Mouse (Mus musculus) Muller cell, postnatal 12 days (primary cell): ENCODE measurements around the gene Ndufs1.
"Not testable (repeated sequence)": the region's sequence is repeated elsewhere in the genome, so short reads cannot be mapped to it uniquely, and the experiment has no call there.

Source experiments
- DNase-seq: peaks from one replicate; pipeline ENCODE4 v3.0.0-alpha.2; 2015; ENCODE audit errors: inconsistent ontology term

Ndufs1 gene

DNA sequence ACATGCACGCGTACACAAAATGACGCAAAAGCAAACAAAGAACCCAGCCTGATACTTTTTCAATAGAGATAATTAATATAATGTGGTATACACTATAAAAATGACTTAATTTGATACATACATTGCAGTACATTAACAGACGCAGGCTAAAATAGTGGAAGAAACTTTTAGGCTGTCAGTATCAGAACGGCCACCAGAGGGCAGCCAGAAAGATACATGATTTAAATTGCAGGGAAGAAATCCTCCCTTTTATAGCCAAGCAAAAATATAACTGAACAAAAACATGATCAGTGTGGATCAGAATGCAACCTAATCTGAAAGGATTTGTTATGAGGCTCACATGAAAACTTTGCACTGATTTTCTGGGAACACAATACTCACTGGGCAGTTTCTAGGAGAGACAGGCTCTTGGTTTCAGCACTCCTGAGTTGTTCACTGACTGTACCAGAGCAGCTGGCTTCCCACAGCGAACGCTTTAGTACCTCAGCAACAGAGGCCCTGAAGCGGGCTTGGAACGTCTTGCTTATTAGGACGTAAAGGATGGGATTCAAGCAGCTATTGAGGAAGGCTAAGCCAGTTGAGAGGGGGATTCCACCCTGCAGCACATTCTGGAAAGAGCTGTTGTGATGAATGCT, 6.1 kb upstream of the Ndufs1 start:
- no peak for DNase-seq

DNA sequence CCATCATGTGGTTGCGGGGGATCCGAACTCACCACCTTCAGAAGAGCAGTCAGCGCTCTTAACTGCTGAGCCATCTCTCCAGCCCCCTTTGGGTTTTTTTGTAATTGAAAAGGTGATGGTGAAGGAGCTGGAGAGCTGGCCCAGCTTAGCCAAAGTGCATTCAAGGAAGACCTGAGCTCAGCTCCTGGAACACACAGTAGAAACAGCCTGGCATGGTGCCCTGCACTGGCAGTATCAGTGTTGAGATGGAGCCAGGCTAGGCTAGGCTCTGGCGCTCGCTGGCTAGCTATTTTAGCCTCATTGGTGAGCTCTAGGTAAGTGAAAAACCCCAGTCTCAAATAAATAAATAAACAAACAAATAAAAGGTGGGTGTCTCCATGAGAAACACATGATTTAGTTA, 5.6 kb upstream of the Ndufs1 start:
- no peak for DNase-seq

DNA sequence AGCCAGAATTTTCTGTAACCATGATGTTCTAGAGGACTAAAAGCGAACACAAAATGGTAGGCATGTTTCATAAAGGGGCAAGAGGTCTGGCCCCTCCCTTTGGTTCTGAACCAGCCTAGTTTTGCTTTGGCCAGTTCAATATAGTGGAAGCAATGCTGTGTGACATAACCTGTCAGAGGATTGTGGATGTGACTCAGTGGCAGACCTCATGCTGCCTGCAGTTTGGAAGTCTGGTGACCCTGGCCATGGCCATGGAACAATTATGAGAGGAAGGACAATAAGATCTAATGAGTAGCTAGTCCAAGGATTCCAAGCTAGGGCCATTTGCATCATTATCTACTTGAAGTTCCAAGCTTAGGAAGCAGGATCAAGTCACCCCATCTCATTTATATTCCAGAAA, 4.8 kb upstream of the Ndufs1 start:
- no peak for DNase-seq

DNA sequence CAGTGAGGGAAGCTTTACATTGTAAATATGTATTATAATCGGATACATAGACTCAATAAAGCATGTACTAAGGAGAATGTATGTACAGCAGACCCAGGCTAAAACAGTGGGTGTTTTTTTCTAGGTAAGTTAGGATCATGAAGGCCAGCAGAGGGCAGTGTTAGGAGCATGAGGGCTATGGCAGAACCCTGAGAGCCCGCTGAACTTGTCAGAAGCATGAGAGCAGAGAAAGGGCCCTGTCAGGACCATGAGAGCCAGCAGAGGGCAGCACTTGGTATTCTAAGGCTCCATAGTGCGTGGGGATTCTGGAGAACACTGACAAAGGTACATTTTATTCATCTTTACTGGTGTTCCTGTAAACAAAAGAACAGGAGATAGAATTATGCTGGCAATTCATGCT, 4.4 kb upstream of the Ndufs1 start:
- DNase-seq = peak; percentile 83

DNA sequence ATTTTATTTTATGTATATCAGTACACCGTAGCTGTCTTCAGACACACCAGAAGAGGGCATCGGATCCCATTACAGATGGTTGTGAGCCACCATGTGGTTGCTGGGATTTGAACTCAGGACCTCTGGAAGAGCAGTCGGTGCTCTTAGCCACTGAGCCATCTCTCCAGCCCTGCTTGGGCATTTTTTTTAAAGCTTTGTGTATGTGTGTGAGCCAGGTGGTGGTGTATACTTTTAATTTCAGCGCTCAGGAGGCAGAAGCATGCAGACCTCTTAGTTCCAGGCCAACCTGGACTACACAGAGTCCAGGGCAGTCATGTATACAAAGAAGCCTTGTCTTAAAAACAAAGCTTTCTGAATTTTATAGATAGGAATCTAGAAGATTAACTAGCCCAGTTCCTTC, 3.9 kb upstream of the Ndufs1 start:
- DNase-seq = not testable (repeated sequence)

DNA sequence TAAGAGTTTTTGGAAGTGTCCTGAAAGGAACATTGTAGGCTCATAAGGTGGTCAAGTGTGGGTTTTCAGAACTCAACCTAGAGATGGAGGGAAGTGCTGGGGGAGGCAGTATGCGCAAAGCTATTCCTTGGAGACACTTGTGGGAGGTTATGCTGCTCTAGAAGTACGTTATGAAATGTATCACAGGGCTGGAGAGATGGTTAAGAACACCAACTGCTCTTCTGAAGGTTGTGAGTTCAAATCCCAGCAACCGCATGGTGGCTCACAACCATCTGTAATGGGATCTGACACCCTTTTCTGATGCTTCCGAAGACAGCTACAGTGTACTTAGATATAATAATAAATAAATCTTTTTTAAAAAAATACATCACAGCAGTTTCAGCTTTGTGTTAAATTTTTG, 3.5 kb upstream of the Ndufs1 start:
- DNase-seq = no peak

DNA sequence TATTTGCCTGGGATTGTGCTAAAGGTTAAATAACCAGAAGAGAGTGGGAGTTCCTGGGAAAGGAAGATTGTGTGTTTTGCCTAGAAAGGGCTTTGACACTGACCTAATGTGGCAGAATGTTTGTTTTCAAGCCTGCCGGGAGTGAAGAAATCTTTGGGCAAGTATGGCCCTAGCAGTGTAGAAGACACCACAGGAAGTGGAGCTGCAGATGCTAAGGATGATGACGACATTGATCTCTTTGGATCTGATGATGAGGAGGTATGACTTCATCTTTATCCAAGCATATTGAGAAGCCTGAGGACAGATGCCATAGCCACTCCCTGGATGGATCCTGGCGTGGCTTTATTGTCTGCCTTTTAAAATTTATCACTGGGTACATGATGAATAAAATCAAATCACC, 1.7 kb upstream of the Ndufs1 start:
- DNase-seq = no peak

DNA sequence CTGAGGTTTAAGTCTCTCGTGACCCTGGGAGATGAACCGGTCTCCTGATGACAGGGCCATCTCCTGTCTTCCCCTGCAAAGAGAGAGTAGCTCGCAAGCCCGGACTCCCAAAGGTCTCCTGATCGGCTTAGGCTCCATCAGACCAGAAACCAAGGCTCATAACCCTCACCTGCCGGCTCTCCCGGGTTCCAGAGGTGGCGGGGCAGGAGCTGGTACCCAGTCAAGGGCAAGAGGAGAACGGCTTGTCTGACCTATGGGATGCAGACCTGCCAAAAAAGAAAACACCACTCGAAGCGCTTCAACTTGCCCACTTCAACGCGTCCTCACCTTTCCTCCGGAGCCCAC, 402 bp downstream of the Ndufs1 start:
- no peak for DNase-seq

DNA sequence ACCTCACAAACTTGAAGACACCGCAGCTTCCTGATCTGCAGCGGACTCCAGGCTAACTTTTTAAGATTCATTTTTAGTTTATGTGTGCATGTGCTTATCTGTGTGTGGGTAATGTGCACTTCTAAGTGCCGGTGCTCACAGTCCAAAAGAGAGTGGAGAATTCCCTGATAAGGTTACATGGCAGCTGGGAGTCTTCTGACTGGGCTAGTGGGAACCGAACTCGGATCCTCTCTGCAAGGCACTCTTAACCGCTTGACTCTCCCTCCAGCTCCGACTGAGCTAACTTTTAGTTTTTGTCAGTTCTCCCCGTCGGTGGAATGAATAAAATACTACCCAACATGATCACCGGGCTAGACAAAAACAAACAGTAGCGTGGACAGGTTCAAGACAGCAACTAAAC, 780 bp downstream of the Ndufs1 start:
- DNase-seq = no peak

DNA sequence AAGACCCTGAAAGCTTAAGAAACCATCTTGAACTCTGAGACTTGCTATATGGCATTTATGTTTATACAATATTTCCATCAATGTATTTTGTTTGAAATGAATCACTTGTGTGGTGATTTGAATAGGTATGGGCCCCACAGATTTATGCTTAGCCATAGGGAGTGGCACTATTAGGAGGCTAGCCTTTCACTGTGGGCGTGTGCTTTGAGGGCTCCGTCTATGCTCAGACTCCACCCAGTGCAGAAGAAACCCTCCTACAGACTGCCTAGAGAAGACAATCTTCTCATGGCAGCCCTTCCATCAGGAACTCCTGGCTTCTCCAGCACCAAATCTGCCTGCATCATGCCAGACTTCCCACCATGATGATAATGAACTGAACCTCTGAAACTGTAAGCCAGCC, 8.0 kb downstream of the Ndufs1 start:
- no peak for DNase-seq

DNA sequence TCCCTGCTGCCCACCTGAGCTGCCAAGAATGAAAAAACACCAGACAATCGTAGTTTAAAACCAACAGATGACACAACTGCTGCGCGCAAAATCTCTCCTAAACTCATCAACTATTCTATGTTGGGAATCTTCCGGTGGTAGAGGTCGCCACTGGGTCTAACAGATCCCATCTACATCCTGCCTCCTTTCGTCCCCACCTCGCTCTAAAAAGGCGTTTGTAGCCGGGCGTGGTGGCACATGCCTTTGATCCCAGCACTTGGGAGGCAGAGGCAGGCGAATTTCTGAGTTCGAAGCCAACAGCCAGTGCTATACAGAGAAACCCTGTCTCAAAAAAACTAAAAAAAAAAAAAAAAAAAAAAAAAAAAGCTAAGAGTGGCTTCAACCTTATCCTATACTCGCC, 36.4 kb downstream of the Ndufs1 start:
- no peak for DNase-seq

DNA sequence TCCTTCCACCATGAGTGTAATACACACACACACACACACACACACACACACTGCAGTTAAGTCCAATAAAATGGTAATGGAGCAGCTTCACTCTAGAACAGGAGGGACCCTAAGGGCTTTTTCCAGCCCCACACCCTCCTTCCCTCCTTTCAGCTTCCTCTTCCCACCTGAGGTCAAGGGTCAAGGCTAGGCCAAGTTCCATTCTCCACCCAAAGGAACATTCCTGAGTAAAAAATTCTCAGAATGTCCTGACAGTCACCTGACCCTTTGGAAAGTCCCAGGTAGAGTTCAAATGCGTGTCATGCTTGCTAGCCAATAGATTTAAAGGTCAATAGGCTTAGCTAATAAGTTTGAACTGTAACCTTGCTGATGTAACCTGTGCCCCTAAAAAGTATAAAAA, 38.0 kb downstream of the Ndufs1 start:
- not testable (repeated sequence) for DNase-seq

DNA sequence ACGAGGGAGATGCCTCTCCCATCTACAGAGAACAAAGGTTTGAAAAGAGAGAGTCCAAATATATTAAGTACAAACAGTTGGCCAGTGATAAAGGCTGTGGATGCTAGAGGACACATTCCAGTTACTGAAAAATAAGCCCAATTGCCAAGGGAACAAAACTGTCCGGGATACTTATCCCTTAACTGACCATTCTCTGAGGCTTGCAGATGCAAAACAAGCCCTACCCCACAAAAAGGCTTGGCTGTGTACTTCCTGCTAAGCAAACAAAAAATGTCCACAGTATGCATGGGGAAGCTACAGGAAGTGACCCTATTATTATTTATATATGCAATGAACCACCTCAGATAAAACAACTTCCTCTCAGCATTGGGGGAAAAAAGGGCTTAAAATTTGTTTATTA, 38.7 kb downstream of the Ndufs1 start:
- no peak for DNase-seq

DNA sequence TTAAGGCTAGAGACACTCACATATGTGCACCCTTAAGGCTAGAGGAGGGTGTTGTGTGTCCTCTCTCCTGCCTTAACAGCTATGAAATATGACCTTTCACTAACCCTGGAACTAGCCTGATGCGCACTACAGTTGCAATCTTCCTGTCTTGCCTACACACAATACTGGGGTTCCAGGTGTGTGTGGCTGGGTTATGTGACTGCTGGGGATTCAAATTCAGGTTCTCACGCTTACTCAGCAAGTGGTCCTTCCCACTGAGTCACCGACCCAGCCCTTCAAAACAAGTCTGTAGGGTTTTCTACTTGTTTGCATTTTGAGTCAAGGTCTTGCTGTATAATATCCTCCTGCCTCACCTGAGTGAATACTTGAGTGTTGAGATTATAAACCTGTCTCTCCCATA, 42.1 kb downstream of the Ndufs1 start:
- no peak for DNase-seq

DNA sequence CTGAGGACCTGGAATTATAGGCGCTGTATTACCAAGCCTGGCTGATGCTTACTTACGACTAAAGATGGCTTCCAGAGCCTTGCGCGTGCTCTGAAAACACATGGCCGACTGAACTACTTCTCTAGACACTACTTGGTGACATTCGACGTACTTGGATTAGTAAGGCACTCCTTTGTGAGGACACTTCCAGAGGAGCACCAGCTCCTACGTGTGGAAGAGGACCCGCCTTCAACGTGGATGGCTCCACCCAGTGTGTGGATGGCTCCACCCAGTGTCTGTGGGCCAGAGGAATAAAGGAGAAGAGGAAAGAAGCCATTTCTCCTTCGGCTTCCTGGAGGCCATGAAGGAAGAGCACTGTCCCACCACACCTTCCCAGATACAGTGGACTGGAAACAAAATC, 44.9 kb downstream of the Ndufs1 start:
- no peak for DNase-seq

DNA sequence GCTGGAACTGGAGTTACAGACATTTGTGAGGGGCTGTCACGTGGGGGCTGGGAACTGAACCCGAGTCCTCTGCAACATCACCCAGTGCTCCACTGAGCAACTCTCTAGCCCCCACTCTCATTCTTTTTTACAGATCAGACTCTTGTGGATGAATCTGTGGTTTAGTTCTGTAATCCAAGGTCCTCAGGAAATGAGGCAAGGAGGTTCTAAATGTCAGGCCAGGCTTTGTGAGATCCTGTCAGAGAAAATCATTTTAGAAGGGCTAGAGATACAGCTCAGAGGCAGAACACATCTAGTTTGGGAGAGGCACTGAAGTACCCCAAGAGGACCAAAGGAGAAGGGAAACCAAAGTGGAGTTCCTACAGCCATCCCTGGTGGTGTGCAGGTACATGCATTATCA, 45.8 kb downstream of the Ndufs1 start:
- no peak for DNase-seq

DNA sequence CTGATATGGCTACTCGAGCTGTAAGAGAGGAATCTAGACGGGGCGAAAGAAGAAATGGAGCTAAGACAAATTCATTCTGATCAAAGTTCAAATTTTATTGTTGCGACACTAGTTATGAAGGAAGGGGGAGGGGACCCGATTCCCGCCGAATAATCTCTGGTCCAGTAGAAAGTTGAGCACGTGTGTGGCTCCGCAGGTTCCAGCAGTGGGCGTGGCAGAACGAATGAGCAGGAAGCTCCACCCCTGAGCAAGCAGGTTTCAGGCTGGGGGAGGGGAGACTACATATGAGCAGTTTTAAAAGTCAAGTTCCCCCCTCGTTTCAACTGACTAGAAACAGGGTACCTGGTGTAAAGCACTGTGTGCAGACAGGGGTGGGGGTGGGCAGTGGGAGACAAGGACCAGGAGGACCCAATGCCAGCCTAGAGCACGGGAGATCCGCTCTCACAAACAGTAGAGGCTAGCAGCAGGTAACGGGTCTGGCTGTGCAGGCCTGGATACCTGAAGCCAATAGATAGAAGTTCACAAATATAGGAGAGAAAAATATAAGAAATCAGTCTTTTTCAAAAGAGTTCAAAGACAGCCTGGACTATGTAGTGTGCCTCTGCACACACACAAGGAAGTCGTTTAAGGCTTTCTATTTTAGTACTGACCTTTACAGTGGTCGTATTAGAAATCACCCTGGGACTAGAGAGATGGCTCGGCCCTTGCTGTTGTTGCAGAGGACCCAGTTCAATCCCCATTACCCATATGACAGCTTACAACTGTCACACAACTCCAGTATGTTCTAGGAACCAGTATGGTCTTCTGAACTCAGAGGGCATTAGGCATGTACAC, 46.6 kb downstream of the Ndufs1 start:
- DNase-seq = no peak

DNA sequence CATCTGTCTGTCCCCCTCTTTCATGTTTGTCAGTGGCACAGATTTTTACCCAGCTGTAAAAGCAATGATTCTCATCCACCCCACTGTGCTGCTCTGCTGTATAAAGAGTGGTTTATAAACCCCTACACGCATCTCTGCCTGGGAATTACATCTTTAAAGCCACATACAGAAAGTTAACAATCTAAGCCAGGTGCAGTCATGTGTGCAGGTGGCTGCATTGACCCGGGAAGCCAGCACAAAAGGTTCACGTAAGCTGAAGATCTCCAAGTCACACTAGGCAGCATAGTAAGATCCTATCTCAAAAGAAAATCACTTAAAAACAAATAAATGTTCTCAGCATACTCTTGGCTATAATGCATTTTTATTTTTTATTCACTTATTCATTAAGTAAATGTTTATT, 47.4 kb downstream of the Ndufs1 start:
- DNase-seq = peak; percentile 16

DNA sequence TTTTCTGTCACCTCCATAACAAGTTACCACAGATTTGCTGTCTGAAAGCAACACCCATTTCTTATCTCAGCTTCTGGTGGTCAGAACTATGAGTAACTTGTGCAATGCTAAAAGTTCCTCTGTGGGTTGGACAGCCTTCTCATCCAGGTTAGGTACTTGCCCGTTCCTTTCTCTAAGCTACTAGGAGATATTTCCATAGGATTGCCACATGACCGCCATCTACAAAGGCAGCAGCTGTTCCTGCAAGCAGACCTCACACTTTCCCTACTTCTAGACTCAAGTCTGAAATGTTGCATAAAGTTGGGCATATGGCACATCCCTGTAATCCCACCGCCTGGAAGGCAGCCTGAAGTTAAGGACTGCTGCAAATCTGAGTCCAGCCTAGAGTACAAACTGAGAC, 50.4 kb downstream of the Ndufs1 start:
- no peak for DNase-seq

DNA sequence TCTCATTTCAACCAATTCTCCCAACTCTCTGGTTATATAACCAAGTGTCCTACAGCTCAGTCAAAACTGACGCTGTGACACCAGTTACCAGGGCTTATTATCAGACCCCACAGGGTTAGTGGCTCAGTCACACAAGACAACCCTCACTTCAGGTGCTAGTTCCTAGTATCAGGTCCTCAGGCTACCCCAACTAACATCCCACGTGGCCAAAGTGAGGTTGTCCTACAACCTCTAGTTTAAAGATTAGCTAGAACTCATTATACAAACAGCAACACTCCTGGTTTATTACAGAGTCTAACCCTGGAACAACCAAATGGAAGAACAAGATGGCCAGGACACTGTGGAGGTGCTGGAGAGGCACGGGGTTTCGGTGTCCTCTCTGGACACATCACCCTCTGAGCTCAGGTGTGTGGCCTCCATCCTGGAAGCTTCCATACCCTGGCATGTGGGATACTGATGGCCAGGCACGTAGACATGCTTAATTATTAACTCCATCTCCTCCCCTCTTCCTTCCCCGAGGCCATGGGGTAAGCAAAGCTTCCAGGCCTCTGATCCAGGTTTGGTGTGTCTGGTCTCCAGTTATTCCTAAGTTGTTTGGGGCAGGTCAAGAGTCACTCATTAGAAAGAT, 52.7 kb downstream of the Ndufs1 start:
- DNase-seq = no peak

DNA sequence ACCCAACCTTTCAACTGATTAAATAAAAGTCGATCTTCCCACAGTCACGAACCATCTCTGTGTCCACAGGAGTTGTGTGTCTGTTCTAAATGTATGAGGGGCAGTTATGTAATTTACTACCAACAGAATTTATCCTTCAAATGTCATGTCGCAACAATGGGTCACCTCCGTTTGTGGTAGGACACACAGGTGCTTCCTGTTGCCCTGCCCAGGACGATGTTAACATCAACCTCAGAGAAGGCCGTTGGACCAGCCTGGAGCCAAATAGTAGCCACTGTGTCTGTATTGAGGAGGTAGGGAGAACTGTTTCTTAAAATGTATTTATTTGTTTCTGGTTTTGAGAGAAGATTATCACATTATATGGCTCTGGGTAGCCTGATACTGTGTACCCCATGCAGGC, 54.6 kb downstream of the Ndufs1 start:
- no peak for DNase-seq

DNA sequence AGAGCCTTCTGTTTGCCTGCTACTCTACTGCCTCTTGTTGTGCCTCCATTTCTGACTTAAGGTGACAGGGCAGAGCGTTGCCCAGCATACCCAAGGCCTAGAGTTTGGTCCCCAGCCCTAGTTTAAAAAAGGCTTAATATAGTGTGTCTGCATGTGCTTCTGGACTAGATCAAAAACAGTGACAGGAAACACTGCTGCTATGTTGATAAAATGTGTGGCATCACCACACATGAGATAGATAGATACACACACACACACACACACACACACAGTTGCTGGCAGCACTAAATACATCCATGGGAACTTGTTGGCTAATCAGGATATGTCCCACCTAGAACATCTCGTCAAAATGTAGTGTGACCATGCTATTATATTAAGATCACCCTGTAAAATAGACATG, 56.3 kb downstream of the Ndufs1 start:
- DNase-seq = no peak

DNA sequence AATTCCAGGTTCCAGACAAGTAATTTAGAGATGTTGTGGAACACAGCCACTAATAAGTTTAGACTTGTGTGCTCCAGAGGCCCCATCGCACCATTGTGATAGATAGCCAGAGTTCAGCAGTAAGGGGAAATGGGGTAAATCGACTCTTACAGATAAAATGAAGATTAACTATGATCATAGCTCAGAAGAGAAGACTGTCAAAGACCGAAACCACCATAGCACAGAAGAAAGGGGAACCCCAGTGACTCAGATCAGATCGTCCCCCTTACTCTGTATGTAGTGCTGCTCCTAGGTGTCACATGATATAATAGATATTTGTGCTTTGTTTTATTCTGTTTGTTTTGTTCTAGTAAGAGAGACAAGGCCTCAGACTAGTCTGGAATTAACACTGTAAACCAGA, 57.0 kb downstream of the Ndufs1 start:
- no peak for DNase-seq
